Mouse (Mus musculus) brain, embryonic 14.5 days (tissue): ENCODE data around the gene Rabep1. TPM values are rescaled to one million over a fixed set of nuclear protein-coding genes. Genes with fewer than 3 reads are reported as not detected.
A peak's percentile ranks its signal among the peaks of the same experiment; 100 is the strongest.

ENCODE experiments used
- DNase-seq: peaks from one replicate; pipeline ENCODE4 v3.0.0-alpha.2; 2011; ENCODE audit warnings: low read depth
- CTCF ChIP-seq: fragments of 200-500 bp; IDR thresholded peaks from 2 replicates; pipeline ENCODE4 v1.5.1; 2012; ENCODE audit warnings: inconsistent platforms, mild to moderate bottlenecking, moderate library complexity, borderline replicate concordance; ENCODE audit not compliant: insufficient read depth, insufficient read length; ENCODE audit errors: extremely low read depth
- POLR2A ChIP-seq: fragments of 200-500 bp; IDR thresholded peaks from 2 replicates; pipeline ENCODE4 v1.6.1; 2012; ENCODE audit warnings: mild to moderate bottlenecking, inconsistent platforms, borderline replicate concordance; ENCODE audit not compliant: poor library complexity, insufficient read depth, insufficient read length, severe bottlenecking; ENCODE audit errors: extremely low read depth
- polyA plus RNA-seq: library from polyadenylated mRNA; depleted of rRNA; stranded (reverse); fragments of >200 nt; gene quantifications from 2 replicates; pipeline ENCODE4 v1.2.3, GENCODE M21; 2012

Gene Rabep1
- polyA plus RNA-seq, 1 experiment, result 33.9 TPM

DNA sequence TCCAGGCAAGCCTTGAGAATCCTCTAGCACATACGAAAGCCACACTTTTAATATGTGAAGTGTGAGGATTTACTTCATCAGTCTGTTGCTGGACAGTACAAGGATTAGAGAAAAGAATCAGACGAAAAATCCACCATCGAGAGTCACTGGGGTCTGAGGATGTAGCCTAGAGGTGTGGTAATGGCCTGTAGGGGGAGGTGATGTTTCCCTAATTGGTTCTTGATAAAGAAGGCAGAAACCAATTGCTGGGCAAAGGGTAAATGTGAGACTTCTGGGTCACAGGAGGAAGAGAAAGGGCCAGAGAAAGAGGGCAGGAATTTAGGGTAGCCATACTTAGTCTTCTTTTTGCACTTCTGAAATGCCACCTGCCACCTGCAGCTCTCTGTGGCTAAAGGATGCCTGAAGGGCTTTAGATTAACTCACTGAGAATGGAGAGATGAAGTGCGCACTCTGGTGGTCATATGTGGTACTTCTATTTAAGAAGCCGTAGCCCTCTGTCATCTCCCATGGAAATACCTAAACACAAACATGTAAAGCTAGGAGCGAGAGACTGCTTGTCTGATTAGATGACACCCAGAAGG, 29.0 kb upstream of the Rabep1 start:
- TF ChIP-seq CTCF (peak; percentile 74), POLR2A (no peak)

DNA sequence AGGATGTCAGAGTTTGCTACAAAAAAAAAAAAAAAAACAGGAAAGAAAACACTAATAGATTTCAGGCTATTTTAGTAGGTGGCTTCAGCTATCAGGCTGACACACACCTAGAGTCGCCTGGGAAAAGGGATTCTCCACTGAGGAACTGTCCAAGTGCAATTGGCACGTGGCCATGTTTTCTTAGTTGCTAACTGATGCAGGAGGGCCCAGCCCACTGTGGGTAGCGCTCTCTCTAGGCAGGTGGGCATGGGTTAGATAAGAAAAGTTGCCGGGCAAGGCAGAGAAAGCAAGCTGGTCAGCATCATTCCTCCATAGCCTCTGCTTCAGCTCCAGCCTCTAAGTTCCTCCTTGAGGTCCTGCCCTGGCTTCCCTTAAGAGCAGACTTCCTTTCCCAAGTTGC, 27.8 kb upstream of the Rabep1 start:
- DNase-seq, result no peak
- TF ChIP-seq CTCF (no peak), POLR2A (no peak)

More for the DNA sequence above, 29.0 kb upstream of the Rabep1 start:
- peak; percentile 76 for DNase-seq

DNA sequence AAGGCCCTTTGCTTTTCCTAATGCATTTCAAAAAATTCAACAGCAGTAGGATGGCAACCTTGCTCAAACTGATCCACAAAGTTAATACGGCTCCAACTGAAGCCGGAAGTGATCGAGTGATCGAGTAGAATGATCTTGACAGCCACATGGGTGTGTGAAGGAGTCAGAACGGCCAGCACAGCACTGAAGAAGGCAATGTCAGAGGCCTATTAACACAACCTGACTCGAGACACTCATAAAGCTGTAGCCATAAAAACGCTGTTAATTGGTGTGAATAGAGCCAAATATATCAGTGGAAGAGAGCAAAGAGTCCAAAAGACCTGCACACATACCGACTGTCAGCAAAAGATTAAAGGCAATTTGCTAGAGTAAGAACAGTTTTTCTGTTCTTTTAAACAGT, 24.5 kb upstream of the Rabep1 start:
- no peak for TF ChIP-seq CTCF
- TF ChIP-seq POLR2A, result no peak
- no peak for DNase-seq

DNA sequence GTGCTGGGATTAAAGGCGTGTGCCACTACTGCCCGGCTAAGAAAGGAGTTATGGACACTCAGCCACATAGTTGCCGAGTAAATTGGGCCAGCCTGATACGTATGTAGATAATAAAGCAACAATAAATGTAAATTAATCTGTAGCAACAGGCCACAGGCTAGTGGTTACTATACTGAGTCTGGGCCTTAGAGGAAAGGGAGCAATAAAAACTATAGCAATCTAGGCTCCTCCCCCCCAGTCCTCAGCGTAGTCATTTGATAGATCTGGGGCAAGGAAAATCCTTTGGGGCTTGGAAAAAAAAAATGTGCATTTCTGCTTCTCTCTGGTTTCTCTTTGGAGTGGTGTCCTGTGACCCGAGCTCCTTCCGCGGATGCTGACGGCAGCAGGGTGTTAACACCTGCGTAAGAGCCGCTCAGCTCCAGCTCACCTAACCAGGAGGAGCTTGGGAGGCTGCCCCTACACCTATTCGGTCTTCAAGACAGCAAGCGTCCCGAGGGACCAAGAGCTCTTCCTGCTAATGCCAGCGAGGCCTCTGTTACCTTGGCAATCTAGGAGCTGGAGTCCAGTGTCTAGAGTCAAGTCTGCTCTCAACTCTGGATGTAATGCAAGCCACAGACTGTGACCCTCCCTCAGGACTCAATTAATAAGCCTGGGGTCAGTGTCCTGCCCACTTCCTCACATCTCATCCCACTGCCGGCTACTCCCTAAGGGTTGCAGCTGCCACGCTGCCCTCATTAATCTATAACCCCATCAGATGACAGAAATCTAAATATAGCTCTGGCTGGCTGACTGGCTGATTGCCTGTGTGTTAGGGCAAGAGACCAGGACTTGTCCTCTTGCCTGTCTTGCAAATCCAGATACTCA, 22.6 kb upstream of the Rabep1 start:
- peak; percentile 27 for DNase-seq
- TF ChIP-seq POLR2A (no peak), CTCF (no peak)

DNA sequence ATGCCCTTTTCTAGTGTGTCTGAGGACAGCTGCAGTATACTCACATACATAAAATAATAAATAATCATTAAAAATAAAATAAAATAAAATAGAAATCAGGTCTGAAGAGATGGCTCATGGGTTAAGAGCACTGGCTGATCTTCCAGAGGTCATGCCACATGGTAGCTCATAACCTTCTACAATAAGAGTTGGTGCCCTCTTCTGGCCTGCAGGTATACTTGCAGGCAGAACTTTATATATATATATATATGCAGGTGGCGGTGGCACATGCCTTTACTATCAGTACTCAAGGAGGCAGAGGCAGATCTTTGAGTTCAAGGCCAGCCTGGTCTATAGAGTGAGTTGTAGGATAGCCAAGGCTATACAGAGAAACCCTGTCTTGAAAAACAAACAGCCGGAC, 18.4 kb upstream of the Rabep1 start:
- no peak for TF ChIP-seq POLR2A
- TF ChIP-seq CTCF, result no peak
- DNase-seq, result no peak

DNA sequence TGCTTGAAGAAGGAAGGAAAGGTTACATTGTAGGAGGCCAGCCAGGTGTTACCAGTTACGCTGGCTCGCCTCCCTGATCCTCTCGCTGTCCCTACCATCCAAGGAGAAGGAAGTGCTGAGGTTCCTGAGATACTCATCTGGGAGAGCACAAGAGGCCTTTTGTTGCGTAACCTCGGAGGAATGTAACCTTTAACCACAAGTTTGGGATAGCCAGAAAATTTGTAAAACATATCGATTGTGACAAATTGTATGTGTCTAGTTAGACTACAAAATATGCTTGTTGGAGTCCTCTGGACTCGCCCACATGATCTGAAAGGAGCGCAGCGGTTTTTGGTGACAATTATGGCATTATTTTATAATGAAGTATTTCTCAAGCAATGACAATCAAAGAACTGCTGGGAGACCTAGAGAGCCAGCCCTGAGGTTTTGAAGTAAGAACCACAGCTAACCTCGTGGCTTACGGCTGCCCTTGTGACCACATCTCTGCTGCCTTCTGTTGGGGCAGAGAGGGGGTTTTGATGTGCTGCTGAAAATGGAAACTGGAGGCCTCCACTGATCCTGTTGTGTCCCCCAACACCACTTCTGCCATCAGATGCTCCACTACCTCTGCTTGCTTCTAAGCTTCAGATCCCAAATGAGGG, 15.5 kb upstream of the Rabep1 start:
- TF ChIP-seq POLR2A (no peak), CTCF (no peak)
- no peak for DNase-seq

DNA sequence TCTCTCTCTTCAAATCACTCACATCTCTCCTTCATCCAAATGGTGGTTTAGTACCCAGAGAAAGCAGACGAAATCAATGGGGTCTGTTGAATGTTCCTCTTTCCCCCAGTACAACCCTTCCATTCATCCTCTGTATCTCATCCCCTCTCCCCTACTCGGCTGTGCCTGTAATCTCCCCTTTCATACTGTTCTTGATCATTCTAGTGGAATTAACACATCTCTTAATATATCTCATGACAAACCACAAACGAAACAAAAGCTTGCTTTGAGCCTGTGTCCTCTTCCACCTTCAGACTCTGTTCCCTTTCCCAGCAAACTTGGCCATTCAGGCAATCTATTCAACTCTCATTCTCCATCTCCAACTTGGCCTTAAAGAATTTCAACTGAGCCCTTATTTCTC, 13.4 kb upstream of the Rabep1 start:
- DNase-seq, result no peak
- TF ChIP-seq POLR2A (no peak), CTCF (no peak)

DNA sequence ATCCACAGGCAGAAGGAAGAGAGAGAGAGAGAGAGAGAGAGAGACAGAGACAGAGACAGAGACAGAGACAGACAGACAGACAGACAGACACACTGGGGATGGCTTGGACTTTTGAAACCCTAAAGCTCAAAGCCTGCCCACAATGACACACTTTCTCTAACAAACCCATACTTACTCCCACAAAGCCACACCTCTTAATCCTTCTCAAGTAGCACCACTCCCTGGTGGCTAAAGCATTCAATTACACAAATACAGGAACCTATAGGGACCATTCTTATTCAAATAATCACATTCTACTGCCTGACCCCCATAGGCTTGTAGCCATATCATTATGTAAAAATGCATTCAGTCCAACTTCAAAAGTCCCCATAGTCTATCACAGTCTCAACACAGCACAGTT, 11.2 kb upstream of the Rabep1 start:
- DNase-seq, result no peak
- no peak for TF ChIP-seq CTCF
- no peak for TF ChIP-seq POLR2A

DNA sequence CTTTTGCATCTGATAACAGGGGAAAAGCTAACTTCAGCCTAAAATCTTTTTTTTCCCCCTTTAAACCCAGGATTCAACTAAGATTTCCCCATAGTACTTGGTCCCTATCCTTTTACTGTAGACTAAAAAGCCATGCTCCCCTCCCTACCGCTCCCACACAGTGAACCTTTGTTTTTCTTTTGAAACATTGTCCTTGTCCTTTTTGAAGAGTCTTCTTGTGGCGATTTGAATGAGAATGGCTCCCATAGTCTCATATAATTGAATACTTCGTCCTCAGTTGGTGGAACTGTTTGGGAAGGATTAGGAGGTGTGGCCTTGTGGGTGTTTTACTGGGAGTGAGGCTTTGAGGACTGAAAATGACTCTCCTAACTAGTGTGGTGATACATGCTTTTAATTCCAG, 10.7 kb upstream of the Rabep1 start:
- DNase-seq, result no peak
- TF ChIP-seq POLR2A (no peak), CTCF (no peak)

DNA sequence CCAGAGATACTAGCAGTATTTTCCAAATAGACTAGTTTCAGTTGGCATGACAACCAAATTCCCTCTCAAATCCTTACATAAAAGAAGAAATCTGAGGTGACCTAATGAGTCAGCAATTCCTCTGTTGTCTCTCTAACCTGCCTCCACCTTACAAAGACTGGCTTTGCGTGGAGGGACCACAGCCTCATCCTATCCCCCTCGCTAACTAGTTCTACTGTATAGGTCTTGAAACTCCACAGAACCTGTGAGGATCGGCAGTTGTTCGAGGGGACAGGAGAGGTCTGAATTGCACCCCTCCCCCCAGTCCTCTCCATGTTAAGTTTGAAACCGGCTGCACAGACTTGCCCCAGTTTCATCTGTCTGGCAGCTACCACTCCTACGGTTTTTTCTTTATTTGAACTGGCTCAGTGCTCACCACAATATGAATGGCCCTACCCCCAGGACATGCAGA, 9.2 kb upstream of the Rabep1 start:
- TF ChIP-seq CTCF (no peak), POLR2A (no peak)
- no peak for DNase-seq

DNA sequence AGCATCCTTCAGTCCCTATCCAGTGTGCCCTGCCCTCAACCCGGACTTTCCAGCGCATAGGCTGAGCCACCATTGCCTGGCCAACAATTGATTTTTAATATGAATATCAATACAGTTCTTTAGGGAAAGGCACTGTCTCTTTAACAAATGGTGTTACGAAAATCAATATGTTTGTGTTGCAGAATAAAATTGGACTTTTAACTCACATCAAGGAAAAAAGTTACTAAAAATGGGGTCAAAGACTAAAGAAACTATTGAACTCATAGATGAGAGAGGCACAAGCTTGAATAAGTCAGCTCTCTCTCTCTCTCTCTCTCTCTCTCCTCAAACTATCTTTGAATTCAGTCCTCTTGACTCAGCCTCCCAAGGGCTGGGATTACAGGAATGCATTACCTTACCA, 7.5 kb upstream of the Rabep1 start:
- no peak for DNase-seq
- TF ChIP-seq POLR2A (no peak), CTCF (no peak)
